Mouse (Mus musculus): ENCODE data around the gene Ap5m1.
"Not testable (repeated sequence)": the region's sequence is repeated elsewhere in the genome, so short reads cannot be mapped to it uniquely, and the experiment has no call there.

The Ap5m1 gene

GRCm38 (mm10) chr14:49065529-49066273 lies at the start of gene Ap5m1:
Gene Ap5m1, plus strand, starts transcription at chr14:49066097.
- no peak for DNase-seq (ENCODE audit: extremely low spot score)

- no peak for DNase-seq (ENCODE audit: extremely low spot score)
These were observed 46.1 kb upstream of the Ap5m1 start for GRCm38 (mm10) chr14:49019765-49020164.

- no peak for DNase-seq (ENCODE audit: extremely low spot score)
These were observed 38.7 kb upstream of the Ap5m1 start for GRCm38 (mm10) chr14:49027040-49027778.

- DNase-seq (ENCODE audit: extremely low spot score) = no peak
These were observed 38.0 kb upstream of the Ap5m1 start for GRCm38 (mm10) chr14:49027779-49028368.

GRCm38 (mm10) chr14:49028991-49029390 lies 36.9 kb upstream of the Ap5m1 start:
- DNase-seq (ENCODE audit: extremely low spot score) = no peak

- no peak for DNase-seq (ENCODE audit: extremely low spot score)
These were observed 20.3 kb upstream of the Ap5m1 start for GRCm38 (mm10) chr14:49045610-49046009.

GRCm38 (mm10) chr14:49049492-49049891 lies 16.4 kb upstream of the Ap5m1 start:
- no peak for DNase-seq (ENCODE audit: extremely low spot score)

- no peak for DNase-seq (ENCODE audit: extremely low spot score)
These were observed 2.1 kb upstream of the Ap5m1 start for GRCm38 (mm10) chr14:49063838-49064237.

- peak; percentile 92 for DNase-seq (ENCODE audit: extremely low spot score)
These were observed 452 bp downstream of the Ap5m1 start, which contains the start of gene Exoc5 for GRCm38 (mm10) chr14:49066274-49066823. Gene Exoc5, minus strand, starts transcription at chr14:49066653.

- no peak for DNase-seq (ENCODE audit: extremely low spot score)
These were observed 6.9 kb downstream of the Ap5m1 start for GRCm38 (mm10) chr14:49072837-49073236.

GRCm38 (mm10) chr14:49073896-49074295 lies 8.0 kb downstream of the Ap5m1 start:
- DNase-seq (ENCODE audit: extremely low spot score) = no peak

- DNase-seq (ENCODE audit: extremely low spot score) = no peak
These were observed 8.5 kb downstream of the Ap5m1 start for GRCm38 (mm10) chr14:49074361-49074760.

- no peak for DNase-seq (ENCODE audit: extremely low spot score)
These were observed 12.9 kb downstream of the Ap5m1 start for GRCm38 (mm10) chr14:49078820-49079219.

GRCm38 (mm10) chr14:49086522-49086921 lies 20.6 kb downstream of the Ap5m1 start:
- no peak for DNase-seq (ENCODE audit: extremely low spot score)

GRCm38 (mm10) chr14:49088155-49089048 lies 22.5 kb downstream of the Ap5m1 start:
- peak; percentile 47 for DNase-seq (ENCODE audit: extremely low spot score)

GRCm38 (mm10) chr14:49089461-49090058 lies 23.7 kb downstream of the Ap5m1 start:
- DNase-seq (ENCODE audit: extremely low spot score) = peak; percentile 30

GRCm38 (mm10) chr14:49090102-49090501 lies 24.2 kb downstream of the Ap5m1 start:
- peak; percentile 15 for DNase-seq (ENCODE audit: extremely low spot score)

- no peak for DNase-seq (ENCODE audit: extremely low spot score)
These were observed 25.4 kb downstream of the Ap5m1 start for GRCm38 (mm10) chr14:49091277-49091676.

- DNase-seq (ENCODE audit: extremely low spot score) = not testable (repeated sequence)
These were observed 25.9 kb downstream of the Ap5m1 start for GRCm38 (mm10) chr14:49091755-49092154.

- peak; percentile 57 for DNase-seq (ENCODE audit: extremely low spot score)
These were observed 52.5 kb downstream of the Ap5m1 start for GRCm38 (mm10) chr14:49118381-49118780.

GRCm38 (mm10) chr14:49121723-49122122 lies 55.8 kb downstream of the Ap5m1 start:
- no peak for DNase-seq (ENCODE audit: extremely low spot score)
